Mouse (Mus musculus): ENCODE measurements around the gene Rnaseh2b. TPM values are rescaled to one million over a fixed set of nuclear protein-coding genes. Genes with fewer than 3 reads are reported as not detected.

Gene Rnaseh2b
- polyA plus RNA-seq, 1 experiment from 2014 or later, result 91.0 TPM

DNA sequence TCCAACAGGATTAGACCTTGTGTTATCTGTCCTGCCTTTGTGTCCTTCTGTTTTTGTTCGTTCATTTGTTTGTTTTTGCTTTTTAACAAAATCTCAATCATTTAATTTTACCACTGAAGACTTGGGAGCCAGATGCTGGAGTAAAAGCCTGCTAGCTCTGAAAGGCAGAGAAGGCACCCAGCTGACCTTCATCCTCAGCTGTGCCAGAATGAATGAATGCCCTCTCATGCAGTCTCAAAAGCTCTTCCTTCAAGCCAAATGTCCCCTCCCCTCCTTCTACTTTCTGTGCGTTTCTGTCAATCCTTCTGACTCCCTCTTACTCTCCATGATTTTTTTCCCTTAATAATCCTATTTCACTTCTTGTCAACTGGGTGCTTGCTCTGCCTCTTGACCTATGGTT, 34.8 kb downstream of the Rnaseh2b start:
- Histone ChIP-seq H3K4me1 (replicated peaks; ENCODE audit: control insufficient read depth, insufficient read depth, low read length) (peaks cover 11% of the 10 kb centered on the region), H3K4me3 (ENCODE audit: low read depth, low read length) (no peak overlapping the region), H3K4me2 (no peak overlapping the region), H3K9me3 (ENCODE audit: control insufficient read depth, low read length) (no peaks in the 10 kb centered on the region), H3K36me3 (ENCODE audit: control insufficient read depth, insufficient read depth, low read length) (no peaks in the 10 kb centered on the region), H3K27me3 (replicated peaks; ENCODE audit: control insufficient read depth, insufficient read depth, low read length) (no peaks in the 10 kb centered on the region), H3K27ac (ENCODE audit: low read depth, low read length) (no peak overlapping the region), H3K9ac (ENCODE audit: low read depth, low read length) (no peak overlapping the region)
- ATAC-seq (replicated peaks; ENCODE audit: low FRiP score) (no peak), DNase-seq (ENCODE audit: low spot score) (no peak)
- WGBS, result 59% methylated on average over 2 of the region's 2 CpGs

- Histone ChIP-seq H3K9ac (ENCODE audit: low read depth, low read length) (no peak overlapping the region), H3K27ac (ENCODE audit: low read depth, low read length) (no peak overlapping the region), H3K36me3 (ENCODE audit: control insufficient read depth, insufficient read depth, low read length) (no peaks in the 10 kb centered on the region), H3K9me3 (ENCODE audit: control insufficient read depth, low read length) (no peaks in the 10 kb centered on the region), H3K4me3 (ENCODE audit: low read depth, low read length) (no peak overlapping the region), H3K27me3 (replicated peaks; ENCODE audit: control insufficient read depth, insufficient read depth, low read length) (no peaks in the 10 kb centered on the region), H3K4me2 (no peak overlapping the region), H3K4me1 (replicated peaks; ENCODE audit: control insufficient read depth, insufficient read depth, low read length) (peaks cover 18% of the 10 kb centered on the region)
- DNase-seq (ENCODE audit: low spot score) (no peak), ATAC-seq (replicated peaks; ENCODE audit: low FRiP score) (no peak)
- WGBS, result 50% methylated on average over 6 of the region's 6 CpGs
These were observed 36.2 kb downstream of the Rnaseh2b start for GRCm38 (mm10) chr14:62328606-62329005.

GRCm38 (mm10) chr14:62329631-62330030, 37.2 kb downstream of the Rnaseh2b start:
- 72% methylated on average over 3 of the region's 3 CpGs for WGBS
- no peaks in the 10 kb centered on the region for H3K9me3 ChIP-seq (ENCODE audit: control insufficient read depth, low read length)
- H3K27ac ChIP-seq (ENCODE audit: low read depth, low read length), result no peak overlapping the region
- H3K9ac ChIP-seq (ENCODE audit: low read depth, low read length), result no peak overlapping the region
- H3K4me2 ChIP-seq, result no peak overlapping the region
- H3K4me1 ChIP-seq (replicated peaks; ENCODE audit: control insufficient read depth, insufficient read depth, low read length), result peaks cover 22% of the 10 kb centered on the region
- ATAC-seq (replicated peaks; ENCODE audit: low FRiP score), result no peak
- no peak overlapping the region for H3K4me3 ChIP-seq (ENCODE audit: low read depth, low read length)
- no peaks in the 10 kb centered on the region for H3K36me3 ChIP-seq (ENCODE audit: control insufficient read depth, insufficient read depth, low read length)
- H3K27me3 ChIP-seq (replicated peaks; ENCODE audit: control insufficient read depth, insufficient read depth, low read length), result no peaks in the 10 kb centered on the region
- DNase-seq (ENCODE audit: low spot score), result no peak

GRCm38 (mm10) chr14:62331457-62331856, 39.1 kb downstream of the Rnaseh2b start:
- DNase-seq (ENCODE audit: low spot score) (no peak), ATAC-seq (replicated peaks; ENCODE audit: low FRiP score) (no peak; the same call in 1 of the 2 replicates)
- H3K4me1 ChIP-seq (replicated peaks; ENCODE audit: control insufficient read depth, insufficient read depth, low read length), result peaks cover 26% of the 10 kb centered on the region
- H3K4me3 ChIP-seq (ENCODE audit: low read depth, low read length), result peak overlapping the region; percentile 69
- no peaks in the 10 kb centered on the region for H3K9me3 ChIP-seq (ENCODE audit: control insufficient read depth, low read length)
- H3K4me2 ChIP-seq, result peak overlapping the region; percentile 68
- peak overlapping the region; percentile 77 for H3K27ac ChIP-seq (ENCODE audit: low read depth, low read length)
- no peaks in the 10 kb centered on the region; the same call in 1 of the 2 replicates for H3K36me3 ChIP-seq (ENCODE audit: control insufficient read depth, insufficient read depth, low read length)
- H3K9ac ChIP-seq (ENCODE audit: low read depth, low read length), result peak overlapping the region; percentile 86
- 21% methylated on average over 6 of the region's 6 CpGs for WGBS
- no peaks in the 10 kb centered on the region for H3K27me3 ChIP-seq (replicated peaks; ENCODE audit: control insufficient read depth, insufficient read depth, low read length)

GRCm38 (mm10) chr14:62331866-62332619, 39.7 kb downstream of the Rnaseh2b start:
- under 1% methylated on average over 62 of the region's 62 CpGs for WGBS
- H3K27me3 ChIP-seq (replicated peaks; ENCODE audit: control insufficient read depth, insufficient read depth, low read length), result no peaks in the 10 kb centered on the region
- peak overlapping the region; percentile 77 for H3K27ac ChIP-seq (ENCODE audit: low read depth, low read length)
- DNase-seq (ENCODE audit: low spot score) (peak; percentile 90), ATAC-seq (replicated peaks; ENCODE audit: low FRiP score) (peak; percentile 89)
- peak overlapping the region; percentile 68 for H3K4me2 ChIP-seq
- no peaks in the 10 kb centered on the region; the same call in 1 of the 2 replicates for H3K36me3 ChIP-seq (ENCODE audit: control insufficient read depth, insufficient read depth, low read length)
- peaks cover 26% of the 10 kb centered on the region for H3K4me1 ChIP-seq (replicated peaks; ENCODE audit: control insufficient read depth, insufficient read depth, low read length)
- H3K9ac ChIP-seq (ENCODE audit: low read depth, low read length), result peak overlapping the region; percentile 86
- peak overlapping the region; percentile 69 for H3K4me3 ChIP-seq (ENCODE audit: low read depth, low read length)
- no peaks in the 10 kb centered on the region for H3K9me3 ChIP-seq (ENCODE audit: control insufficient read depth, low read length)

GRCm38 (mm10) chr14:62333909-62334687, 41.7 kb downstream of the Rnaseh2b start:
- DNase-seq (ENCODE audit: low spot score), result no peak
- no peak overlapping the region; the same call in 1 of the 2 replicates for H3K4me2 ChIP-seq
- H3K4me3 ChIP-seq (ENCODE audit: low read depth, low read length), result no peak overlapping the region
- peaks cover 27% of the 10 kb centered on the region for H3K4me1 ChIP-seq (replicated peaks; ENCODE audit: control insufficient read depth, insufficient read depth, low read length)
- H3K9ac ChIP-seq (ENCODE audit: low read depth, low read length), result no peak overlapping the region
- H3K27ac ChIP-seq (ENCODE audit: low read depth, low read length), result no peak overlapping the region
- no peak for ATAC-seq (replicated peaks; ENCODE audit: low FRiP score)
- no peaks in the 10 kb centered on the region for H3K27me3 ChIP-seq (replicated peaks; ENCODE audit: control insufficient read depth, insufficient read depth, low read length)
- no peaks in the 10 kb centered on the region for H3K9me3 ChIP-seq (ENCODE audit: control insufficient read depth, low read length)
- peaks cover 3% of the 10 kb centered on the region; the same call in 1 of the 2 replicates for H3K36me3 ChIP-seq (ENCODE audit: control insufficient read depth, insufficient read depth, low read length)
- 78% methylated on average over 9 of the region's 9 CpGs for WGBS

DNA sequence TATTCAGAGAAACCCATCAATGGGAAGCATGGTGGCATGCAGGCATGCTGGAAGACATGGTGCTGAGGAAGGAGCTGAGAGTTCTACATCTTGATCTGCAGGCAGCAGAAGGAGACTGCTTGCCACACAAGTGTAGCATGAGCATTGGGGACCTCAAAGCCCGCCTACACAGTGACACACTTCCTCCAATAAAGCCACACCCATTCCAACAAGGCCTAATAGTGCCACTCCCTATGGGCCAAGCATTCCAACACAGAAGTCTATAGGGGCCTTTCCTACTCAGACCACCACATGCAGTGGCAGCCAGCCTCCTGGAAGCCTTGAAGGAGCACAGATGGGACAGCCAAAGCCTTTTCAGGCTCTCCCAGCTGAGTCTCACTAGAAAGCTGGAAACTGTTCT, 46.8 kb downstream of the Rnaseh2b start:
- ATAC-seq (replicated peaks; ENCODE audit: low FRiP score) (peak; percentile 50; the same call in 1 of the 2 replicates), DNase-seq (ENCODE audit: low spot score) (no peak)
- Histone ChIP-seq H3K27ac (ENCODE audit: low read depth, low read length) (no peak overlapping the region), H3K36me3 (ENCODE audit: control insufficient read depth, insufficient read depth, low read length) (peaks cover 4% of the 10 kb centered on the region; the same call in 1 of the 2 replicates), H3K4me1 (replicated peaks; ENCODE audit: control insufficient read depth, insufficient read depth, low read length) (peaks cover 19% of the 10 kb centered on the region; the same call in 1 of the 2 replicates), H3K4me2 (no peak overlapping the region), H3K27me3 (replicated peaks; ENCODE audit: control insufficient read depth, insufficient read depth, low read length) (no peaks in the 10 kb centered on the region), H3K9me3 (ENCODE audit: control insufficient read depth, low read length) (no peaks in the 10 kb centered on the region), H3K4me3 (ENCODE audit: low read depth, low read length) (no peak overlapping the region), H3K9ac (ENCODE audit: low read depth, low read length) (no peak overlapping the region)
- 87% methylated on average over 1 of the region's 1 CpGs for WGBS

DNA sequence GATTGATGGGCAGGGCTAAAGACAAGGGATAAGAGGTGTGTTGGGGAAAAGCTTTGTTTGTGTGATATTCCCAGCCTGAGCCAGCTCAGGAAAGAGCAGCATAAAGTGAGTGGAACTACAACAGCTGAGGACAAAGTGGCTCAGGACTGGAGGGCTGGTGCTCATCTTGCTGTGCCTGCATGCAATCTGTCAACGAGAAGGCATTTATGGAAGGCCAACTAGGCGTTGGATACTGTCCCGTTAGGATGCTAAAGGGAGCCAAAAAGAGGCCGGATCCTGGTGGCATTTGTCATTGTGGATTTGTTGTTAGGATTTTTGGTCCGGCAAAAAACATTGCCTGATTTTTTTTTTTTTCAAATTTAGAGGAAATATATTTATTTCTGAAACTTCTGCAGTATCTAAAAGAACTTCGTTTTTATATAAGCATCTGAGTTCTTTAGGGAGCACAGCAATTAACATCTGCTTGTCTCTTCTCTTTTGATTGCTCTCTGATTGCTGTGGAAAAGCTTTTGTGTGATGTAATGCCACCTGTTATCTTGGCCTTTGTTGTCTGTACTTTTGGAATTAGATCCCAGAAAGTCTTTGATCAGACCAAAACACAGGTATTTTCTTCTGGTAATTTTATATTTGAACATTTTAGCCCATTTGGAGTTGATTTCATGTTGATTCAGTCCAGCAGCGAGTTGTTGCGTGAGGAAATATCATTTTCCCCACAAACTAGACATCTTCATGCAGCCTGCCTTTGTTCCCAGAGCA, 49.7 kb downstream of the Rnaseh2b start:
- DNase-seq (ENCODE audit: low spot score) (no peak), ATAC-seq (replicated peaks; ENCODE audit: low FRiP score) (no peak)
- H3K4me3 ChIP-seq (ENCODE audit: low read depth, low read length), result no peak overlapping the region
- no peaks in the 10 kb centered on the region for H3K9me3 ChIP-seq (ENCODE audit: control insufficient read depth, low read length)
- H3K4me1 ChIP-seq (replicated peaks; ENCODE audit: control insufficient read depth, insufficient read depth, low read length), result peaks cover 12% of the 10 kb centered on the region; the same call in 1 of the 2 replicates
- H3K4me2 ChIP-seq, result peak overlapping the region; percentile 44
- peaks cover 4% of the 10 kb centered on the region; the same call in 1 of the 2 replicates for H3K36me3 ChIP-seq (ENCODE audit: control insufficient read depth, insufficient read depth, low read length)
- H3K9ac ChIP-seq (ENCODE audit: low read depth, low read length), result no peak overlapping the region
- 67% methylated on average over 8 of the region's 8 CpGs for WGBS
- H3K27ac ChIP-seq (ENCODE audit: low read depth, low read length), result 0 out of 2 replicates have a peak overlapping the region, but pooled peaks have one; percentile 14
- H3K27me3 ChIP-seq (replicated peaks; ENCODE audit: control insufficient read depth, insufficient read depth, low read length), result no peaks in the 10 kb centered on the region

All from liver, embryonic 11.5 days (tissue).